Mouse (Mus musculus): ENCODE results near the gene Olfr609. TPM values are rescaled to one million over a fixed set of nuclear protein-coding genes. Genes with fewer than 3 reads are reported as not detected.
"Not testable (repeated sequence)": the region's sequence is repeated elsewhere in the genome, so short reads cannot be mapped to it uniquely, and the experiment has no call there.

Gene Olfr609
- polyA plus RNA-seq (2012; rRNA removed): not detected in 2 replicates

GRCm38 (mm10) chr7:103497962-103498361 is at the start of gene Olfr609:
Olfr609 (minus strand) TSS chr7:103498062.
- H3K4me3 ChIP-seq (ENCODE audit: extremely low read depth, insufficient read depth, insufficient read length): no peak within 1 kb of the TSS
- no peak within 1 kb of the TSS for H3K27ac ChIP-seq (ENCODE audit: insufficient read depth, low read length)
- H3K36me3 ChIP-seq (ENCODE audit: control insufficient read depth, insufficient read depth, low read length): no peaks in the 10 kb centered on the region
- WGBS: 75% methylated on average over 1 of the region's 1 CpGs
- TF ChIP-seq POLR2A (IDR thresholded peaks at IDR 0.05; ENCODE audit: low read depth, low read length) (no peak), CTCF (IDR thresholded peaks at IDR 0.05; ENCODE audit: extremely low read depth, insufficient read depth, insufficient read length, insufficient replicate concordance) (no peak)
- no peak for DNase-seq (ENCODE audit: low read depth in 1 of 2, low spot score in 2 of 2)
- no peaks in the 10 kb centered on the region for H3K27me3 ChIP-seq (ENCODE audit: control insufficient read depth, insufficient read depth, low read length)
- H3K4me1 ChIP-seq (ENCODE audit: control insufficient read depth, insufficient read depth, insufficient read length): no peaks in the 10 kb centered on the region

- H3K36me3 ChIP-seq (ENCODE audit: control insufficient read depth, insufficient read depth, low read length); H3K4me1 ChIP-seq (ENCODE audit: control insufficient read depth, insufficient read depth, insufficient read length); H3K27ac ChIP-seq (ENCODE audit: insufficient read depth, low read length); H3K27me3 ChIP-seq (ENCODE audit: control insufficient read depth, insufficient read depth, low read length); DNase-seq (ENCODE audit: low read depth in 1 of 2, low spot score in 2 of 2); H3K4me3 ChIP-seq (ENCODE audit: extremely low read depth, insufficient read depth, insufficient read length): not testable (repeated sequence)
- 84% methylated on average over 2 of the region's 2 CpGs for WGBS
These were observed 44.8 kb upstream of the Olfr609 start, which contains the start of gene Olfr612 for GRCm38 (mm10) chr7:103542617-103543016. Olfr612 (minus strand) TSS chr7:103542717.

- H3K27ac ChIP-seq (ENCODE audit: insufficient read depth, low read length); H3K4me3 ChIP-seq (ENCODE audit: extremely low read depth, insufficient read depth, insufficient read length); H3K27me3 ChIP-seq (ENCODE audit: control insufficient read depth, insufficient read depth, low read length); DNase-seq (ENCODE audit: low read depth in 1 of 2, low spot score in 2 of 2); H3K4me1 ChIP-seq (ENCODE audit: control insufficient read depth, insufficient read depth, insufficient read length); H3K36me3 ChIP-seq (ENCODE audit: control insufficient read depth, insufficient read depth, low read length): not testable (repeated sequence)
- 56% methylated on average over 1 of the region's 1 CpGs for WGBS
These were observed 22.9 kb upstream of the Olfr609 start, which contains the start of gene Olfr611 for GRCm38 (mm10) chr7:103520746-103521145. Olfr611 (minus strand) TSS chr7:103520846.

- no peaks in the 10 kb centered on the region for H3K27me3 ChIP-seq (ENCODE audit: control insufficient read depth, insufficient read depth, low read length)
- 89% methylated on average over 2 of the region's 2 CpGs for WGBS
- no peaks in the 10 kb centered on the region for H3K4me1 ChIP-seq (ENCODE audit: control insufficient read depth, insufficient read depth, insufficient read length)
- H3K36me3 ChIP-seq (ENCODE audit: control insufficient read depth, insufficient read depth, low read length): no peaks in the 10 kb centered on the region
- no peak within 1 kb of the TSS for H3K27ac ChIP-seq (ENCODE audit: insufficient read depth, low read length)
- no peak for TF ChIP-seq CTCF (IDR thresholded peaks at IDR 0.05; ENCODE audit: extremely low read depth, insufficient read depth, insufficient read length, insufficient replicate concordance)
- no peak for TF ChIP-seq POLR2A (IDR thresholded peaks at IDR 0.05; ENCODE audit: low read depth, low read length)
- H3K4me3 ChIP-seq (ENCODE audit: extremely low read depth, insufficient read depth, insufficient read length): no peak within 1 kb of the TSS
- no peak for DNase-seq (ENCODE audit: low read depth in 1 of 2, low spot score in 2 of 2)
These were observed 14.2 kb upstream of the Olfr609 start, which contains the start of gene Olfr610 for GRCm38 (mm10) chr7:103512022-103512421. Olfr610 (minus strand) TSS chr7:103512122.

- not testable (repeated sequence) for DNase-seq (ENCODE audit: low read depth in 1 of 2, low spot score in 2 of 2); H3K27ac ChIP-seq (ENCODE audit: insufficient read depth, low read length); H3K36me3 ChIP-seq (ENCODE audit: control insufficient read depth, insufficient read depth, low read length); H3K4me3 ChIP-seq (ENCODE audit: extremely low read depth, insufficient read depth, insufficient read length); H3K27me3 ChIP-seq (ENCODE audit: control insufficient read depth, insufficient read depth, low read length); H3K4me1 ChIP-seq (ENCODE audit: control insufficient read depth, insufficient read depth, insufficient read length)
- 90% methylated on average over 9 of the region's 9 CpGs for WGBS
These were observed 20.8 kb downstream of the Olfr609 start for GRCm38 (mm10) chr7:103477106-103477505.

- Histone ChIP-seq H3K27me3 (ENCODE audit: control insufficient read depth, insufficient read depth, low read length) (no peaks in the 10 kb centered on the region), H3K27ac (ENCODE audit: insufficient read depth, low read length) (no peak within 1 kb of the TSS), H3K36me3 (ENCODE audit: control insufficient read depth, insufficient read depth, low read length) (no peaks in the 10 kb centered on the region), H3K4me3 (ENCODE audit: extremely low read depth, insufficient read depth, insufficient read length) (no peak within 1 kb of the TSS), H3K4me1 (ENCODE audit: control insufficient read depth, insufficient read depth, insufficient read length) (no peaks in the 10 kb centered on the region)
- DNase-seq (ENCODE audit: low read depth in 1 of 2, low spot score in 2 of 2): no peak
- no peak for TF ChIP-seq CTCF (IDR thresholded peaks at IDR 0.05; ENCODE audit: extremely low read depth, insufficient read depth, insufficient read length, insufficient replicate concordance)
- no peak for TF ChIP-seq POLR2A (IDR thresholded peaks at IDR 0.05; ENCODE audit: low read depth, low read length)
These were observed 28.3 kb downstream of the Olfr609 start, which contains the start of gene Olfr608 for GRCm38 (mm10) chr7:103469577-103469976. Olfr608 (plus strand) TSS chr7:103469877.

- H3K27me3 ChIP-seq (ENCODE audit: control insufficient read depth, insufficient read depth, low read length): no peaks in the 10 kb centered on the region
- H3K36me3 ChIP-seq (ENCODE audit: control insufficient read depth, insufficient read depth, low read length): no peaks in the 10 kb centered on the region
- no peak for DNase-seq (ENCODE audit: low read depth in 1 of 2, low spot score in 2 of 2)
- H3K27ac ChIP-seq (ENCODE audit: insufficient read depth, low read length): no peak overlapping the region
- H3K4me3 ChIP-seq (ENCODE audit: extremely low read depth, insufficient read depth, insufficient read length): no peak overlapping the region
- no peaks in the 10 kb centered on the region for H3K4me1 ChIP-seq (ENCODE audit: control insufficient read depth, insufficient read depth, insufficient read length)
- 93% methylated on average over 5 of the region's 5 CpGs for WGBS
- TF ChIP-seq POLR2A (IDR thresholded peaks at IDR 0.05; ENCODE audit: low read depth, low read length) (no peak), CTCF (IDR thresholded peaks at IDR 0.05; ENCODE audit: extremely low read depth, insufficient read depth, insufficient read length, insufficient replicate concordance) (no peak)
These were observed 37.3 kb downstream of the Olfr609 start for GRCm38 (mm10) chr7:103460590-103460989.
